Mouse (Mus musculus): Measurements from ENCODE around the gene Hist1h2ae.
"Not testable (repeated sequence)": the region's sequence is repeated elsewhere in the genome, so short reads cannot be mapped to it uniquely, and the experiment has no call there.

Hist1h2ae gene

GRCm38 (mm10) chr13:23542225-23542980 is 28.6 kb downstream of the Hist1h2ae start:
- not testable (repeated sequence) for H3K36me3 ChIP-seq (ENCODE audit: control insufficient read depth, insufficient read depth, low read length, poor library complexity, severe bottlenecking); DNase-seq (ENCODE audit: low read depth, low spot score); H3K27me3 ChIP-seq (ENCODE audit: control insufficient read depth, insufficient read depth, low read length, poor library complexity, severe bottlenecking)

- Histone ChIP-seq H3K27me3 (ENCODE audit: control insufficient read depth, insufficient read depth, low read length, poor library complexity, severe bottlenecking) (no peaks in the 10 kb centered on the region), H3K36me3 (ENCODE audit: control insufficient read depth, insufficient read depth, low read length, poor library complexity, severe bottlenecking) (0 out of 2 replicates have a peak, but pooled peaks cover 2% of the 10 kb centered on the region)
- no peak for DNase-seq (ENCODE audit: low read depth, low spot score)
These were observed 29.5 kb downstream of the Hist1h2ae start for GRCm38 (mm10) chr13:23541497-23541896.

- not testable (repeated sequence) for H3K36me3 ChIP-seq (ENCODE audit: control insufficient read depth, insufficient read depth, low read length, poor library complexity, severe bottlenecking); DNase-seq (ENCODE audit: low read depth, low spot score)
These were observed 31.2 kb downstream of the Hist1h2ae start for GRCm38 (mm10) chr13:23539821-23540220.

GRCm38 (mm10) chr13:23538249-23538648 is 32.8 kb downstream of the Hist1h2ae start:
- H3K36me3 ChIP-seq (ENCODE audit: control insufficient read depth, insufficient read depth, low read length, poor library complexity, severe bottlenecking) = no peaks in the 10 kb centered on the region
- DNase-seq (ENCODE audit: low read depth, low spot score) = no peak
- H3K27me3 ChIP-seq (ENCODE audit: control insufficient read depth, insufficient read depth, low read length, poor library complexity, severe bottlenecking) = no peaks in the 10 kb centered on the region

More at GRCm38 (mm10) chr13:23539821-23540220, 31.2 kb downstream of the Hist1h2ae start:
- H3K27me3 ChIP-seq (ENCODE audit: control insufficient read depth, insufficient read depth, low read length, poor library complexity, severe bottlenecking) = not testable (repeated sequence)

GRCm38 (mm10) chr13:23537006-23537710 is 33.9 kb downstream of the Hist1h2ae start:
- no peaks in the 10 kb centered on the region for H3K36me3 ChIP-seq (ENCODE audit: control insufficient read depth, insufficient read depth, low read length, poor library complexity, severe bottlenecking)
- no peaks in the 10 kb centered on the region for H3K27me3 ChIP-seq (ENCODE audit: control insufficient read depth, insufficient read depth, low read length, poor library complexity, severe bottlenecking)
- DNase-seq (ENCODE audit: low read depth, low spot score) = no peak

- Histone ChIP-seq H3K27me3 (ENCODE audit: control insufficient read depth, insufficient read depth, low read length, poor library complexity, severe bottlenecking) (no peaks in the 10 kb centered on the region), H3K36me3 (ENCODE audit: control insufficient read depth, insufficient read depth, low read length, poor library complexity, severe bottlenecking) (no peaks in the 10 kb centered on the region)
- DNase-seq (ENCODE audit: low read depth, low spot score) = no peak
These were observed 34.8 kb downstream of the Hist1h2ae start for GRCm38 (mm10) chr13:23536076-23536822.

- H3K36me3 ChIP-seq (ENCODE audit: control insufficient read depth, insufficient read depth, low read length, poor library complexity, severe bottlenecking); H3K27me3 ChIP-seq (ENCODE audit: control insufficient read depth, insufficient read depth, low read length, poor library complexity, severe bottlenecking): not testable (repeated sequence)
- DNase-seq (ENCODE audit: low read depth, low spot score) = peak; percentile 92
These were observed 35.6 kb downstream of the Hist1h2ae start, which contains the start of gene Hist1h3g for GRCm38 (mm10) chr13:23535137-23536075. TSS of gene Hist1h3g (plus strand) at chr13:23535422.

- DNase-seq (ENCODE audit: low read depth, low spot score) = no peak
These were observed 36.5 kb downstream of the Hist1h2ae start for GRCm38 (mm10) chr13:23534368-23535131.

GRCm38 (mm10) chr13:23533560-23534367 is 37.3 kb downstream of the Hist1h2ae start, which contains the start of gene Hist1h2af:
TSS of gene Hist1h2af (plus strand) at chr13:23533906.
- not testable (repeated sequence) for H3K36me3 ChIP-seq (ENCODE audit: control insufficient read depth, insufficient read depth, low read length, poor library complexity, severe bottlenecking)
- peak; percentile 83 for DNase-seq (ENCODE audit: low read depth, low spot score)

More at GRCm38 (mm10) chr13:23534368-23535131, 36.5 kb downstream of the Hist1h2ae start:
- Histone ChIP-seq H3K27me3 (ENCODE audit: control insufficient read depth, insufficient read depth, low read length, poor library complexity, severe bottlenecking) (no peaks in the 10 kb centered on the region), H3K36me3 (ENCODE audit: control insufficient read depth, insufficient read depth, low read length, poor library complexity, severe bottlenecking) (no peaks in the 10 kb centered on the region)

GRCm38 (mm10) chr13:23532262-23533075 is 38.6 kb downstream of the Hist1h2ae start:
- no peaks in the 10 kb centered on the region for H3K36me3 ChIP-seq (ENCODE audit: control insufficient read depth, insufficient read depth, low read length, poor library complexity, severe bottlenecking)

More at GRCm38 (mm10) chr13:23533560-23534367, 37.3 kb downstream of the Hist1h2ae start, which contains the start of gene Hist1h2af:
- not testable (repeated sequence) for H3K27me3 ChIP-seq (ENCODE audit: control insufficient read depth, insufficient read depth, low read length, poor library complexity, severe bottlenecking)

GRCm38 (mm10) chr13:23530901-23531875 is 39.8 kb downstream of the Hist1h2ae start, which contains the start of gene Hist1h4h:
TSS of gene Hist1h4h (plus strand) at chr13:23531050.
- Histone ChIP-seq H3K36me3 (ENCODE audit: control insufficient read depth, insufficient read depth, low read length, poor library complexity, severe bottlenecking) (no peaks in the 10 kb centered on the region), H3K27me3 (ENCODE audit: control insufficient read depth, insufficient read depth, low read length, poor library complexity, severe bottlenecking) (no peaks in the 10 kb centered on the region)
- peak; percentile 97 for DNase-seq (ENCODE audit: low read depth, low spot score)

More at GRCm38 (mm10) chr13:23532262-23533075, 38.6 kb downstream of the Hist1h2ae start:
- no peaks in the 10 kb centered on the region for H3K27me3 ChIP-seq (ENCODE audit: control insufficient read depth, insufficient read depth, low read length, poor library complexity, severe bottlenecking)
- no peak for DNase-seq (ENCODE audit: low read depth, low spot score)

Measured in splenic B cell, adult 2 months (primary cell).